Mouse (Mus musculus) gastrocnemius, postnatal 14 days (tissue): ENCODE results near the gene Nt5c3. TPM values are rescaled to one million over a fixed set of nuclear protein-coding genes. Genes with fewer than 3 reads are reported as not detected.
A peak's percentile ranks its signal among the peaks of the same experiment; 100 is the strongest.

ENCODE experiments used
- DNase-seq: peaks from one replicate; pipeline ENCODE4 v3.0.0; 2021; ENCODE audit warnings: mixed read lengths
- intact Hi-C: fragments of 180-260 bp; cut with DNase I; formaldehyde crosslinking; loops from one replicate; pipeline ENCODE4 v1.15.1; 2025; ENCODE audit warnings: low total_unique reads
- long read RNA-seq, 2 experiments: library from polyadenylated mRNA; stranded (forward); transcript quantifications; one replicate each; pipeline ENCODE4 v2.0.0; 2021
- total RNA-seq, 2 experiments: library from RNA; stranded (reverse); gene quantifications; 2 replicates each; pipeline ENCODE4 v1.2.3; 2021

Gene Nt5c3
- 10 to 100 TPM; 53.9 to 58.8 TPM for total RNA-seq
- long read RNA-seq, experiment 1, transcript Nt5c3-201 (9 exons, 1,676 nt) = minor isoform, 11 of 46 reads
- long read RNA-seq, experiment 1, transcript Nt5c3-202 (10 exons, 1,519 nt) = major isoform, 25 of 46 reads
- long read RNA-seq, experiment 1, partial matches to known transcripts = 2 of 46 reads
- long read RNA-seq, experiment 1, other reads (novel, unspliced or antisense) = 4 of 46 reads
- long read RNA-seq, experiment 2, transcript Nt5c3-208 (10 exons, 1,067 nt) = minor isoform, 7 of 63 reads
- long read RNA-seq, experiment 2, transcript Nt5c3-201 (9 exons, 1,676 nt) = major isoform, 29 of 63 reads
- long read RNA-seq, experiment 2, transcript Nt5c3-202 (10 exons, 1,519 nt) = minor isoform, 19 of 63 reads
- long read RNA-seq, experiment 2, partial matches to known transcripts = 4 of 63 reads
- long read RNA-seq, experiment 2, other reads (novel, unspliced or antisense) = 3 of 63 reads

GRCm38 (mm10) chr6:56923726-56924707 lies at the start of gene Nt5c3, which contains the start of gene Vmn1r4:
Nt5c3 (minus strand) TSS chr6:56923932.
Vmn1r4 (plus strand) TSS chr6:56924015.
- intact Hi-C loops = no loop called here
- peak; percentile 91 for DNase-seq

DNA sequence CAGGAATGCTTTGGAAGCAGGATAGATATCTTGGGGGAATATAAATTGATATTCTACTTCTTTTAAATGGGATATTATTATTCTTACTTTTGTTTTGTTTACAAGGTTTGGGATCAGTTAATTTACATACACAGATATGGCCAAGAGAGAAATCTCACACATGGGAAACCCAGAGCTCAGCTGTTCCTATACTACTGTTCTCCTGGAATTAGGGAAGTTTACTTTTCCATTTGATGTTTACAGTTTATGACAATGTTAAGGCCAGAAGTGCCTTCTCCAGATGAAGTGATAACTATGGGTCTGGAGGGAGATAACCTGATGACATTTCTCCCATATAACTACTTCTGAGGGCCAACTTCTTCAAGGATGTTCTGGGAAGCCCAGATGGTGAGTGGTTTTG lies 46.2 kb upstream of the Nt5c3 start, which contains the start of gene Vmn1r5:
Gene Vmn1r5 (plus strand): TSS at position 301 of the 400 bp plus-strand sequence.
- no peak for DNase-seq
- intact Hi-C loops = no loop called here

GRCm38 (mm10) chr6:56956436-56956835 lies 32.7 kb upstream of the Nt5c3 start:
- intact Hi-C loops = no loop called here
- DNase-seq = no peak

GRCm38 (mm10) chr6:56934366-56934765 lies 10.6 kb upstream of the Nt5c3 start:
- intact Hi-C loops = no loop called here
- DNase-seq = no peak

DNA sequence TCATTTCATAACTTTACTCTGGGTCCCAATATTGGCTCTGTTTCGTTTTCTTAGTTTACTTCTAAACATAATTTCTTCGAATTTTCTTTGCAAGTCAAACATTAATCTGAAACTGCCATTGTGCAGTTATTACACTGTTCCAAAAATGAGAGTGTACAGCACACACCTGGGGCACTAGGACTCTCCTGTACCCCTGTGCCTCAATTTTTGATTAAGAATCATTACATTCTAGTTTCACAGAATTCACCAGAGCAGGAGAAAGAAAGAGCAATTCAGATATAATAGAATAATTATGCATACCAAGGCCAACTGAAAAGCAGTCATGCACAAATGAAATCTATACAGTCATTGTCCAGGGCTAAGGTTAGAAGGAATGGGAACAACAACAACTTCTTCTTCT lies 8.7 kb upstream of the Nt5c3 start:
- intact Hi-C loops = no loop called here

GRCm38 (mm10) chr6:56931648-56932415 lies 8.1 kb upstream of the Nt5c3 start:
- intact Hi-C loops = no loop called here
- no peak for DNase-seq

More for the DNA sequence above, 8.7 kb upstream of the Nt5c3 start:
- no peak for DNase-seq

DNA sequence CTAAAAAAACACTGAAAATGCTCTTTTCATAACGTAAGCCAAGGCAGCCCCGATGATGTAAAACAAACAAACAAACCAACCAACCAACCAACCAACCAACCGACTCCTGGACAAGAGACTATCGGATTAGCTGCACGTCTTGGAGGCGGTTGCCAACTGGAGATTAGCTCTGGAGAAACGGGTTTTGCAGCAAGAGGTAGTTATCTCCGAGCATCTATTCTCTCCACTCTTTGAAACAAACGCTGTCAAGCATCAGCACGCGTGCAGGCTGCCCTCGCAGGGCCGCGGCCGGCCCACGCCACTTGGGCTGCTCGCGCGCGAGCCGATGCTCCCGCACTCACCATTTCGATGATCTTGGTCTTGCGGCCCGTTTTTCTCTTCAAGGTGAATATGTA lies 404 bp downstream of the Nt5c3 start:
- intact Hi-C loops = no loop called here

DNA sequence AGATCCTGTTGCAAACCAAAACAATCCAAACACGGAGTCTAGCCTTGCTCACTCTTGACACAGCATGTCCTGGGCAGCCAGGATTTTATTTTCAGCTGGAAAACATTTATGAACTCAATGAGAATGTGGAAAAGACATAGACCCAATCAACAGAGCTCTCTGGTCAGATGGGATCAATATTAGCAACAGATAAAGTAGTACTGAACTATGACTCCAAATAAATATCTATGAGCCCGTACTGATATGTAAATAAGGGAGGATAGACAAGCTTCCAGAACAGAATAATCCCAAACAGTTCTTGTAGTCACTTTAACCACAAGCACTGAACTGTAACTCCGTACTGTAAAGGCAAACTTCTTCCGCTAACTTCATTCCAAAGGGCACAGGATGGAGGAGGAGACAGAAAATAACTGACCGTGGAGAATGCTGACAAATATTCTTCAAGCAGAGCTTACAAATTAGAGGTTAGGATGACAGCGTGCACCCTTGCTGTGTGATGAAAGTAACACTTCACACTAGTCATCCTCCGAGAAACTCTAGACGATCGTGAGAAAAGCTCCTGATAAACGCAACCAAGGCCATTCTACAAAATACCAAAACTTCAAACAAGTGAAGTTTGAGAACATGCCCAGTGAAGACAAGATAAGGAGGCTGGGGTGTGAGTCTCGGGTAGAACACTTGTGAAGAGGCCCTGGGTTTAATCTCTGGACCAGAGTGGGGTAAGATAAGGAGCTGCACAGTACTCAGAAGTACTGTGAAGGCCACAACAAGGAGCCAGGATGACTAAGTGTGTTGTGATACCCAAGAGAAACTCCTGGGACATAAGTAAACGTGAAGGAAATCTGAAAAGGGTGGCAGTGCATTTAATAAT lies 3.3 kb downstream of the Nt5c3 start:
- DNase-seq = no peak
- intact Hi-C loops = no loop called here

More for the DNA sequence above, 404 bp downstream of the Nt5c3 start:
- DNase-seq = no peak

DNA sequence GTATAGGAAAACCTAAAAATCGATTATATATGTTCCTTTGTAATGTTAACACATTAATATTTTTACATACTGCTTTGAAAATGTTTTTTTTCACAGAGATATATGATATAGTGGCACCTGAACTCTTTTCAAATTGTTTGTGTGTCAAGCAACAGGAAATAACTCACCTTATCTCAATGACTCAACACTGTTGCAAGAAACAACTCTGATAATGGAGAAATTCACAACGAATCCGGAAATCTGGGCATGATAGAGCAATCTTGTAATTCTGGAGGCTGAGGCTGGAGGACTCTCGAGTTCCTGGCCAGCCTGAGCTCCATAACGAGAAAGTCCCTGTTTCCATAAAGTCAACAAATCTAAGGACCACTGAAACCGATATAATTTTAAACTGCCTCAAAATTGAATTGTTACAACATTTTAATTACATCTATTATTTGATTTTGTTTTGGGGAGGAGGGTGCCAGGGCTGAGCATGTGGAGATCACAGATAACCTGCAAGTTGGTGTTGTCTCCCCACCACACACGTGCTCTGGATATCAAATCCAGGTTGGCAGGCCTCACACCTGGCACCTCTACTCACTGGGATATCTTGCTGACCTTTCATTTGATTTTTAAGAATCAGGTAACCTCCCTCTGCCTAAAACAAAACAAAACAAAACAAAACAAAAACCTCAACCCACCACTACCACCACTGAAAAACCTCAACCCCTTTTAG lies 4.2 kb downstream of the Nt5c3 start:
- intact Hi-C loops = no loop called here

GRCm38 (mm10) chr6:56917578-56918368 lies 6.0 kb downstream of the Nt5c3 start:
- intact Hi-C loops = no loop called here
- DNase-seq = no peak

More for the DNA sequence above, 4.2 kb downstream of the Nt5c3 start:
- DNase-seq = no peak

DNA sequence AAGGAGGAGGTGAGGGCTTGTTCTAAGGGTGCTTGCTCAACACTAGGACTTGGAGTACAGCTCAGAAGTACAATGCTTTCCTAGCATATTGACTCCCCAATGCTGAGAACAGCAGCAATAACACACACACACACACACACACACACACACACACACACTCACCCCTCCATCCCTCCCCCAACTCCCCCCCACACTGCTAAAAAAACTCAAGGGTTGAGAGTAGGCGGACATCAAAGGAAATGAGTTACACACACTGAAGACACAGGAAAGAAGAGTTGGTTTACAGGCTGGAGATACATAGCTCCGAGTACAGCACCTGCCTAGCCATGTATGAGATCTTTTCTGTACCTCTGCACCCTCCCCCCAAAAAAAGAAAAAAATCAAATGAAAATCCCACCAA lies 7.5 kb downstream of the Nt5c3 start:
- intact Hi-C loops = no loop called here
- DNase-seq = no peak

GRCm38 (mm10) chr6:56913092-56913858 lies 10.5 kb downstream of the Nt5c3 start:
- no peak for DNase-seq
- intact Hi-C loops = no loop called here

DNA sequence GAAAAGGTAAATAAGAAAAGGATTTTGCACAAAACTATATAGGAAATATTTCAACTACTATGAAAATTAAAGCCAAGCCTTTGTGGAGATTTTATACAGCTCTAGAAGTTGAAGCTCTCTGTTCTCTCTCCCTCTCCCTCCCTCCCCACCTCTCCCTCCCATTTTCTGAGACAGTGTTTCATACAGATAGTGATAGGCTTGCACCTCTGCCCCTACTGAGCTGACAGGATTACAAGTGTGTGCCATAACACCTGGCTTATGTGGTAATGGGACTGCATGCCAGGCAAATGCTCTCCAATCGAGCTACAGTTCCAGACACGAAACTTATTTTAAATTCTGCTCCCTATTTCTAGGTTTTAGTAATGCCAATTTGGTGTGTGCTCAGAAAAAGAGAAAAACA lies 12.8 kb downstream of the Nt5c3 start:
- intact Hi-C loops = no loop called here

GRCm38 (mm10) chr6:56908912-56909311 lies 14.8 kb downstream of the Nt5c3 start:
- DNase-seq = peak; percentile 57
- intact Hi-C loops = loop anchor here (5.0 to 10.0 kb wide), 2 partner anchors 54 to 102 kb away; no protein-coding TSS in a partner anchor

More for the DNA sequence above, 12.8 kb downstream of the Nt5c3 start:
- no peak for DNase-seq

GRCm38 (mm10) chr6:56908397-56908796 lies 15.3 kb downstream of the Nt5c3 start:
- DNase-seq = no peak
- intact Hi-C loops = loop anchor here (5.0 to 10.0 kb wide), 2 partner anchors 54 to 101 kb away; no protein-coding TSS in a partner anchor

GRCm38 (mm10) chr6:56907973-56908372 lies 15.8 kb downstream of the Nt5c3 start:
- intact Hi-C loops = loop anchor here (5.0 to 10.0 kb wide), 2 partner anchors 53 to 101 kb away; no protein-coding TSS in a partner anchor
- no peak for DNase-seq
